Mouse (Mus musculus) limb, embryonic 14.5 days (tissue): ENCODE measurements around the gene Zfp637. TPM values are rescaled to one million over a fixed set of nuclear protein-coding genes. Genes with fewer than 3 reads are reported as not detected.

Source experiments
- ATAC-seq: fragments of 200-750 bp; cut with Nextera tagmentation; 2 replicates; pipeline ENCODE4 v1.8.0; 2017; ENCODE audit warnings: low read depth, moderate number of reproducible peaks, moderate TSS enrichment; ENCODE audit not compliant: low FRiP score
- DNase-seq: peaks from one replicate; pipeline ENCODE4 v3.0.0-alpha.2; 2015; ENCODE audit warnings: low spot score
- H3K27ac ChIP-seq: fragments of 300-500 bp; sonication (generic); replicated peaks from 2 replicates; pipeline ENCODE4 v1.5.1; 2014; ENCODE audit warnings: low read depth, mild to moderate bottlenecking, low read length, moderate library complexity, mixed read lengths
- H3K27me3 ChIP-seq: fragments of 300-500 bp; sonication (generic); 2 replicates; pipeline ENCODE4 v1.6.1; 2014; ENCODE audit warnings: low read length, mixed read lengths; ENCODE audit not compliant: control insufficient read depth, insufficient read depth
- H3K36me3 ChIP-seq: fragments of 300-500 bp; sonication (generic); 2 replicates; pipeline ENCODE4 v1.6.1; 2014; ENCODE audit warnings: mild to moderate bottlenecking, low read length, moderate library complexity, mixed read lengths; ENCODE audit not compliant: control insufficient read depth, insufficient read depth
- H3K4me1 ChIP-seq: fragments of 300-500 bp; sonication (generic); 2 replicates; pipeline ENCODE4 v1.6.1; 2014; ENCODE audit warnings: antibody characterized with exemption, low read length, mixed read lengths; ENCODE audit not compliant: control insufficient read depth, insufficient read depth
- H3K4me2 ChIP-seq: fragments of 300-500 bp; sonication (generic); replicated peaks from 2 replicates; pipeline ENCODE4 v1.6.1; 2014; ENCODE audit warnings: low read depth, mild to moderate bottlenecking, low read length, moderate library complexity; ENCODE audit not compliant: severe bottlenecking
- H3K4me3 ChIP-seq: fragments of 300-500 bp; sonication (generic); replicated peaks from 2 replicates; pipeline ENCODE4 v1.5.1; 2014; ENCODE audit warnings: low read length
- H3K9ac ChIP-seq: fragments of 300-500 bp; sonication (generic); 2 replicates; pipeline ENCODE4 v1.6.1; 2014; ENCODE audit warnings: mild to moderate bottlenecking, low read depth, low read length, moderate library complexity; ENCODE audit not compliant: severe bottlenecking
- H3K9me3 ChIP-seq: fragments of 300-500 bp; sonication (generic); 2 replicates; pipeline ENCODE4 v1.6.1; 2016; ENCODE audit warnings: low read length; ENCODE audit not compliant: control insufficient read depth
- POLR2A ChIP-seq: fragments of 200-500 bp; IDR thresholded peaks from 2 replicates; pipeline ENCODE4 v1.8.0; 2012; ENCODE audit warnings: inconsistent platforms, mild to moderate bottlenecking, moderate library complexity, borderline replicate concordance; ENCODE audit not compliant: insufficient read depth, insufficient read length; ENCODE audit errors: extremely low read depth
- WGBS: fragments of 180-500 bp; shearing (Covaris S2); extraction: QIAGEN DNeasy Blood & Tissue Kit; methylation state at CpG from one replicate; pipeline ENCODE4 v1.1.7; 2014; 5-methylcytosine and 5-hydroxymethylcytosine counted together
- polyA plus RNA-seq, 2 experiments: library from polyadenylated mRNA; depleted of rRNA in 1 of 2; stranded (reverse) in 1 of 2; unstranded in 1 of 2; fragments of >200 nt; fragmentation: Nextera tagmentation in 1 of 2; extraction: Ambion mirVana in 1 of 2; gene quantifications; 2 replicates each; pipeline versions ENCODE4 v1.2.1 to v1.2.3; 2012 to 2014

Zfp637 gene
- polyA plus RNA-seq, 2 experiments = 85.1 to 148 TPM

GRCm38 (mm10) chr6:117848577-117848976, 7.6 kb downstream of the Zfp637 start:
- no peak for TF ChIP-seq POLR2A
- 87% methylated on average over 5 of the region's 5 CpGs for WGBS
- H3K4me1 ChIP-seq = no peaks in the 10 kb centered on the region
- H3K27ac ChIP-seq = no peak overlapping the region
- H3K9me3 ChIP-seq = no peaks in the 10 kb centered on the region
- no peak overlapping the region for H3K4me2 ChIP-seq
- no peaks in the 10 kb centered on the region for H3K27me3 ChIP-seq
- DNase-seq (no peak), ATAC-seq (no peak)
- H3K4me3 ChIP-seq = no peak overlapping the region
- peaks cover 63% of the 10 kb centered on the region for H3K36me3 ChIP-seq
- no peak overlapping the region for H3K9ac ChIP-seq

- Histone ChIP-seq H3K36me3 (peaks cover 31% of the 10 kb centered on the region), H3K27me3 (no peaks in the 10 kb centered on the region), H3K9me3 (no peaks in the 10 kb centered on the region), H3K4me3 (no peak overlapping the region), H3K4me2 (no peak overlapping the region), H3K9ac (no peak overlapping the region), H3K27ac (no peak overlapping the region), H3K4me1 (no peaks in the 10 kb centered on the region)
- no peak for ATAC-seq
- TF ChIP-seq POLR2A = no peak
- DNase-seq = no peak
- 52% methylated on average over 2 of the region's 2 CpGs for WGBS
These were observed 10.8 kb downstream of the Zfp637 start for GRCm38 (mm10) chr6:117851747-117852146.

GRCm38 (mm10) chr6:117857990-117858389, 17.0 kb downstream of the Zfp637 start:
- WGBS = 82% methylated on average over 1 of the region's 1 CpGs
- H3K27me3 ChIP-seq = no peaks in the 10 kb centered on the region
- no peak overlapping the region for H3K4me3 ChIP-seq
- H3K9me3 ChIP-seq = no peaks in the 10 kb centered on the region
- ATAC-seq = no peak
- peak; percentile 26 for DNase-seq
- H3K9ac ChIP-seq = no peak overlapping the region
- H3K27ac ChIP-seq = no peak overlapping the region
- H3K36me3 ChIP-seq = no peaks in the 10 kb centered on the region
- no peaks in the 10 kb centered on the region for H3K4me1 ChIP-seq
- TF ChIP-seq POLR2A = no peak
- no peak overlapping the region for H3K4me2 ChIP-seq

- Histone ChIP-seq H3K27me3 (no peaks in the 10 kb centered on the region), H3K4me1 (0 out of 2 replicates have a peak, but pooled peaks cover 5% of the 10 kb centered on the region), H3K9ac (peak within 1 kb of the TSS; percentile 67), H3K4me3 (peak within 1 kb of the TSS; percentile 64), H3K36me3 (no peaks in the 10 kb centered on the region), H3K27ac (no peak within 1 kb of the TSS), H3K9me3 (no peaks in the 10 kb centered on the region), H3K4me2 (peak within 1 kb of the TSS; percentile 75)
- WGBS = 69% methylated on average over 6 of the region's 6 CpGs
- DNase-seq = no peak
- TF ChIP-seq POLR2A = no peak
- ATAC-seq = no peak
These were observed 20.9 kb downstream of the Zfp637 start, which contains the start of gene Zfp239 for GRCm38 (mm10) chr6:117861848-117862247. Gene Zfp239, plus strand, starts transcription at chr6:117862100.

GRCm38 (mm10) chr6:117862465-117862864, 21.5 kb downstream of the Zfp637 start:
- ATAC-seq = no peak
- H3K4me2 ChIP-seq = peak overlapping the region; percentile 75; the same call in 1 of the 2 replicates
- H3K4me3 ChIP-seq = peak overlapping the region; percentile 64
- H3K27me3 ChIP-seq = no peaks in the 10 kb centered on the region
- no peak overlapping the region for H3K9ac ChIP-seq
- DNase-seq = no peak
- 0 out of 2 replicates have a peak, but pooled peaks cover 5% of the 10 kb centered on the region for H3K4me1 ChIP-seq
- no peaks in the 10 kb centered on the region for H3K9me3 ChIP-seq
- H3K36me3 ChIP-seq = no peaks in the 10 kb centered on the region
- no peak for TF ChIP-seq POLR2A
- H3K27ac ChIP-seq = no peak overlapping the region
- 76% methylated on average over 8 of the region's 8 CpGs for WGBS
